Mouse (Mus musculus) spleen, adult 2 months (tissue): ENCODE measurements at regions not wholly inside any gene's neighbourhood (a gene's known extent, or its start where the extent isn't known, plus 50 kb on each side); places are given as distances from the start of the nearest gene placed in this dataset.

Experiments used
- DNase-seq, 2 experiments: peaks; one replicate each; pipeline versions ENCODE4 v3.0.0 to v3.0.0-alpha.2; 2012 to 2021; ENCODE audit warnings: low spot score in 2 of 2, low read depth in 1 of 2
- H3K27ac ChIP-seq: fragments of 200-500 bp; 2 replicates; pipeline ENCODE4 v1.5.1; 2012; ENCODE audit warnings: low read length, inconsistent platforms; ENCODE audit not compliant: insufficient read depth
- H3K27me3 ChIP-seq: fragments of 200-500 bp; 2 replicates; pipeline ENCODE4 v1.6.1; 2012; ENCODE audit warnings: mild to moderate bottlenecking, moderate library complexity, low read length, inconsistent platforms; ENCODE audit not compliant: control insufficient read depth, insufficient read depth
- H3K36me3 ChIP-seq: fragments of 200-500 bp; 2 replicates; pipeline ENCODE4 v1.6.1; 2012; ENCODE audit warnings: mild to moderate bottlenecking, low read length, inconsistent platforms; ENCODE audit not compliant: control insufficient read depth, insufficient read depth
- H3K4me1 ChIP-seq: fragments of 200-500 bp; 2 replicates; pipeline ENCODE4 v1.6.1; 2011; ENCODE audit warnings: inconsistent platforms; ENCODE audit not compliant: control insufficient read depth, insufficient read depth, insufficient read length
- H3K4me3 ChIP-seq: fragments of 200-500 bp; 2 replicates; pipeline ENCODE4 v1.5.1; 2011; ENCODE audit warnings: mild to moderate bottlenecking, inconsistent platforms; ENCODE audit not compliant: insufficient read depth, insufficient read length; ENCODE audit errors: extremely low read depth
- CTCF ChIP-seq: fragments of 200-500 bp; IDR thresholded peaks from 2 replicates; pipeline ENCODE4 v1.5.1; 2011; ENCODE audit warnings: mild to moderate bottlenecking, inconsistent platforms; ENCODE audit not compliant: insufficient read depth, insufficient read length, insufficient replicate concordance; ENCODE audit errors: extremely low read depth
- POLR2A ChIP-seq: fragments of 200-500 bp; IDR thresholded peaks from 2 replicates; pipeline ENCODE4 v1.6.1; 2011; ENCODE audit warnings: low read depth, low read length, inconsistent platforms
- WGBS: fragments of 180-500 bp; shearing (Covaris S2); methylation state at CpG from one replicate; pipeline ENCODE4 v1.1.7; 2018; 5-methylcytosine and 5-hydroxymethylcytosine counted together

GRCm38 (mm10) chr3:149392164-149392563 lies 401.8 kb upstream of the Adgrl2 start:
- Histone ChIP-seq H3K4me1 (peaks cover 4% of the 10 kb centered on the region; the same call in 1 of the 2 replicates), H3K27me3 (no peaks in the 10 kb centered on the region), H3K36me3 (no peaks in the 10 kb centered on the region), H3K4me3 (no peak overlapping the region), H3K27ac (no peak overlapping the region)
- 94% methylated on average over 9 of the region's 9 CpGs for WGBS
- DNase-seq = no peak
- TF ChIP-seq POLR2A = no peak
- TF ChIP-seq CTCF = no peak

GRCm38 (mm10) chr3:149387537-149387936 lies 397.2 kb upstream of the Adgrl2 start:
- H3K4me3 ChIP-seq = no peak overlapping the region
- 15% methylated on average over 3 of the region's 3 CpGs for WGBS
- H3K27ac ChIP-seq = no peak overlapping the region
- no peaks in the 10 kb centered on the region for H3K27me3 ChIP-seq
- DNase-seq = no peak
- no peaks in the 10 kb centered on the region for H3K36me3 ChIP-seq
- H3K4me1 ChIP-seq = no peaks in the 10 kb centered on the region; the same call in 1 of the 2 replicates
- no peak for TF ChIP-seq POLR2A
- TF ChIP-seq CTCF = no peak

GRCm38 (mm10) chr3:149386027-149386426 lies 395.7 kb upstream of the Adgrl2 start:
- H3K4me3 ChIP-seq = no peak overlapping the region

GRCm38 (mm10) chr3:149385336-149385735 lies 395.0 kb upstream of the Adgrl2 start:
- Histone ChIP-seq H3K4me1 (no peaks in the 10 kb centered on the region; the same call in 1 of the 2 replicates), H3K36me3 (no peaks in the 10 kb centered on the region), H3K27me3 (no peaks in the 10 kb centered on the region), H3K27ac (no peak overlapping the region), H3K4me3 (no peak overlapping the region)
- no peak for DNase-seq
- WGBS = 92% methylated on average over 6 of the region's 6 CpGs
- no peak for TF ChIP-seq POLR2A
- no peak for TF ChIP-seq CTCF

More at GRCm38 (mm10) chr3:149386027-149386426, 395.7 kb upstream of the Adgrl2 start:
- H3K4me1 ChIP-seq = no peaks in the 10 kb centered on the region; the same call in 1 of the 2 replicates
- no peak for DNase-seq
- WGBS = 45% methylated on average over 2 of the region's 2 CpGs
- H3K27ac ChIP-seq = no peak overlapping the region
- H3K36me3 ChIP-seq = no peaks in the 10 kb centered on the region
- TF ChIP-seq POLR2A (no peak), CTCF (no peak)
- no peaks in the 10 kb centered on the region for H3K27me3 ChIP-seq

GRCm38 (mm10) chr3:149381559-149382245 lies 391.3 kb upstream of the Adgrl2 start:
- Histone ChIP-seq H3K36me3 (no peaks in the 10 kb centered on the region), H3K4me3 (no peak overlapping the region), H3K4me1 (peaks cover 2% of the 10 kb centered on the region; the same call in 1 of the 2 replicates), H3K27me3 (no peaks in the 10 kb centered on the region), H3K27ac (no peak overlapping the region)
- 87% methylated on average over 10 of the region's 10 CpGs for WGBS
- no peak for DNase-seq
- TF ChIP-seq CTCF (no peak), POLR2A (no peak)

- Histone ChIP-seq H3K27me3 (no peaks in the 10 kb centered on the region), H3K4me1 (peaks cover 2% of the 10 kb centered on the region; the same call in 1 of the 2 replicates), H3K4me3 (no peak overlapping the region), H3K27ac (no peak overlapping the region), H3K36me3 (no peaks in the 10 kb centered on the region)
- no peak for DNase-seq
- WGBS = 72% methylated on average over 6 of the region's 6 CpGs
- no peak for TF ChIP-seq CTCF
- no peak for TF ChIP-seq POLR2A
Measured at GRCm38 (mm10) chr3:149381051-149381450, 390.7 kb upstream of the Adgrl2 start.

GRCm38 (mm10) chr3:149379866-149380472 lies 389.6 kb upstream of the Adgrl2 start:
- TF ChIP-seq CTCF (no peak), POLR2A (no peak)
- 36% methylated on average over 15 of the region's 15 CpGs for whole genome bisulfite sequencing
- H3K27me3 ChIP-seq = no peaks in the 10 kb centered on the region
- H3K27ac ChIP-seq = no peak overlapping the region
- H3K36me3 ChIP-seq = no peaks in the 10 kb centered on the region
- H3K4me1 ChIP-seq = peaks cover 2% of the 10 kb centered on the region; the same call in 1 of the 2 replicates
- H3K4me3 ChIP-seq = no peak overlapping the region
- no peak for DNase-seq
